Mouse (Mus musculus) MEL (cell line): ENCODE results near the gene Cldn13. TPM values are rescaled to one million over a fixed set of nuclear protein-coding genes. Genes with fewer than 3 reads are reported as not detected.

Experiments
- DNase-seq: peaks from one replicate; pipeline ENCODE4 v3.0.0; 2011; ENCODE audit warnings: low read depth, low spot score
- H3K27ac ChIP-seq: 2 replicates; pipeline ENCODE4 v1.5.1; 2012; ENCODE audit warnings: low read depth, mild to moderate bottlenecking, control low read depth, low read length, moderate library complexity; ENCODE audit not compliant: control insufficient read depth
- H3K27me3 ChIP-seq, 2 experiments: fragments of 150-350 bp in 1 of 2; sonication (generic) in 1 of 2; 2 replicates each; pipeline ENCODE4 v1.6.1; 2012; ENCODE audit warnings: low read length in 2 of 2, mild to moderate bottlenecking in 2 of 2, improper control_type of control experiment in 1 of 2, moderate library complexity in 1 of 2; ENCODE audit not compliant: insufficient read depth in 2 of 2, control insufficient read depth in 1 of 2
- H3K36me3 ChIP-seq, 2 experiments: 2 replicates each; pipeline ENCODE4 v1.6.1; 2012 to 2014; ENCODE audit warnings: low read length in 2 of 2, improper control_type of control experiment in 1 of 2, inconsistent platforms in 1 of 2, mild to moderate bottlenecking in 1 of 2; ENCODE audit not compliant: insufficient read depth in 2 of 2, control insufficient read depth in 1 of 2
- H3K4me1 ChIP-seq, 2 experiments: fragments of 150-350 bp in 1 of 2; sonication (generic) in 1 of 2; 2 replicates each; pipeline ENCODE4 v1.6.1; 2012; ENCODE audit warnings: low read length in 2 of 2, improper control_type of control experiment in 1 of 2, mild to moderate bottlenecking in 1 of 2; ENCODE audit not compliant: insufficient read depth in 2 of 2, control insufficient read depth in 1 of 2
- H3K4me3 ChIP-seq, 2 experiments: fragments of 150-350 bp in 1 of 2; sonication (generic) in 1 of 2; 2 replicates each; pipeline ENCODE4 v1.5.1; 2012; ENCODE audit warnings: low read depth in 2 of 2, low read length in 2 of 2, mild to moderate bottlenecking in 2 of 2, moderate library complexity in 2 of 2, control low read depth in 1 of 2, improper control_type of control experiment in 1 of 2; ENCODE audit not compliant: control insufficient read depth in 1 of 2, insufficient read depth in 1 of 2
- H3K79me2 ChIP-seq: 2 replicates; pipeline ENCODE4 v1.6.1; 2012; ENCODE audit warnings: mild to moderate bottlenecking, low read length, moderate library complexity; ENCODE audit not compliant: control insufficient read depth, poor library complexity, insufficient read depth
- H3K9ac ChIP-seq: 2 replicates; pipeline ENCODE4 v1.6.1; 2012; ENCODE audit warnings: low read depth, mild to moderate bottlenecking, control low read depth, low read length, moderate library complexity; ENCODE audit not compliant: control insufficient read depth, poor library complexity, severe bottlenecking
- H3K9me3 ChIP-seq: fragments of 150-350 bp; sonication (generic); replicated peaks from 2 replicates; pipeline ENCODE4 v1.6.1; 2012; ENCODE audit warnings: mild to moderate bottlenecking, low read length, improper control_type of control experiment, moderate library complexity; ENCODE audit not compliant: insufficient read depth
- BHLHE40 ChIP-seq: IDR thresholded peaks from 2 replicates; pipeline ENCODE4 v1.6.1; 2012; ENCODE audit warnings: low read depth, mild to moderate bottlenecking, inconsistent platforms, low read length, improper control_type of control experiment, borderline replicate concordance
- CHD1 ChIP-seq: IDR thresholded peaks from 2 replicates; pipeline ENCODE4 v1.6.1; 2012; ENCODE audit warnings: low read depth, mild to moderate bottlenecking, inconsistent platforms, low read length, improper control_type of control experiment
- CTCF ChIP-seq, 3 experiments: IDR thresholded peaks in 2 of 3; conservative IDR thresholded peaks in 1 of 3; 2 replicates each; pipeline ENCODE4 v1.5.1; 2011 to 2012; ENCODE audit warnings: low read length in 3 of 3, low read depth in 2 of 3, mild to moderate bottlenecking in 2 of 3, improper control_type of control experiment in 1 of 3, inconsistent platforms in 1 of 3, mixed read lengths in 1 of 3, moderate library complexity in 1 of 3; ENCODE audit not compliant: control insufficient read depth in 1 of 3, insufficient read depth in 1 of 3, poor library complexity in 1 of 3, severe bottlenecking in 1 of 3
- E2F4 ChIP-seq: IDR thresholded peaks from 2 replicates; pipeline ENCODE4 v1.6.1; 2011; ENCODE audit warnings: low read depth, low read length, improper control_type of control experiment, borderline replicate concordance
- EP300 ChIP-seq, 2 experiments: IDR thresholded peaks; 2 replicates each; pipeline ENCODE4 v1.6.1; 2011; ENCODE audit warnings: improper control_type of control experiment in 2 of 2, low read length in 2 of 2, low read depth in 1 of 2, mild to moderate bottlenecking in 1 of 2
- ETS1 ChIP-seq: IDR thresholded peaks from 2 replicates; pipeline ENCODE4 v1.6.1; 2012; ENCODE audit warnings: low read depth, mild to moderate bottlenecking, inconsistent platforms, low read length, improper control_type of control experiment, moderate library complexity
- GATA1 ChIP-seq: IDR thresholded peaks from 2 replicates; pipeline ENCODE4 v1.6.1; 2011; ENCODE audit warnings: low read depth, low read length, improper control_type of control experiment
- HCFC1 ChIP-seq: IDR thresholded peaks from 2 replicates; pipeline ENCODE4 v1.6.1; 2012; ENCODE audit warnings: low read depth, mild to moderate bottlenecking, inconsistent platforms, low read length, improper control_type of control experiment, moderate library complexity
- JUND ChIP-seq: IDR thresholded peaks from 2 replicates; pipeline ENCODE4 v1.6.1; 2011; ENCODE audit warnings: low read depth, mild to moderate bottlenecking, improper control_type of control experiment, low read length
- KAT2A ChIP-seq: conservative IDR thresholded peaks from 2 replicates; pipeline ENCODE4 v1.6.1; 2012; ENCODE audit warnings: low read depth, low read length, improper control_type of control experiment, inconsistent platforms
- MAX ChIP-seq: IDR thresholded peaks from 2 replicates; pipeline ENCODE4 v1.6.1; 2011; ENCODE audit warnings: low read length, improper control_type of control experiment
- MAZ ChIP-seq: IDR thresholded peaks from 2 replicates; pipeline ENCODE4 v1.6.1; 2012; ENCODE audit warnings: low read depth, mild to moderate bottlenecking, inconsistent platforms, low read length, improper control_type of control experiment
- MXI1 ChIP-seq: IDR thresholded peaks from 2 replicates; pipeline ENCODE4 v1.6.1; 2011; ENCODE audit warnings: mild to moderate bottlenecking, low read depth, low read length, improper control_type of control experiment
- MYC ChIP-seq: IDR thresholded peaks from 2 replicates; pipeline ENCODE4 v1.6.1; 2011; ENCODE audit warnings: low read depth, mild to moderate bottlenecking, low read length, improper control_type of control experiment, moderate library complexity
- NELFE ChIP-seq: IDR thresholded peaks from 2 replicates; pipeline ENCODE4 v1.6.1; 2011; ENCODE audit warnings: low read depth, low read length, improper control_type of control experiment
- NRF1 ChIP-seq: IDR thresholded peaks from 2 replicates; pipeline ENCODE4 v1.6.1; 2014; ENCODE audit warnings: low read depth, mild to moderate bottlenecking, inconsistent platforms, low read length, improper control_type of control experiment, moderate library complexity; ENCODE audit not compliant: poor library complexity, insufficient read depth, severe bottlenecking
- POLR2A ChIP-seq, 2 experiments: IDR thresholded peaks; 2 replicates each; pipeline ENCODE4 v1.6.1; 2011 to 2012; ENCODE audit warnings: low read length in 2 of 2, mild to moderate bottlenecking in 2 of 2, control low read depth in 1 of 2, improper control_type of control experiment in 1 of 2, low read depth in 1 of 2, moderate library complexity in 1 of 2; ENCODE audit not compliant: control insufficient read depth in 1 of 2, insufficient read depth in 1 of 2, poor library complexity in 1 of 2
- POLR2AphosphoS2 ChIP-seq: IDR thresholded peaks from 2 replicates; pipeline ENCODE4 v1.6.1; 2011; ENCODE audit warnings: low read length, improper control_type of control experiment
- POLR2AphosphoS5 ChIP-seq: IDR thresholded peaks from 2 replicates; pipeline ENCODE4 v1.6.1; 2012; ENCODE audit warnings: low read depth, borderline replicate concordance, mild to moderate bottlenecking, inconsistent platforms, low read length, moderate library complexity, mixed read lengths
- RAD21 ChIP-seq: IDR thresholded peaks from 2 replicates; pipeline ENCODE4 v1.6.1; 2011; ENCODE audit warnings: mild to moderate bottlenecking, low read depth, low read length, improper control_type of control experiment
- SIN3A ChIP-seq: IDR thresholded peaks from 2 replicates; pipeline ENCODE4 v1.6.1; 2012; ENCODE audit warnings: low read length, improper control_type of control experiment, inconsistent platforms
- SMC3 ChIP-seq: IDR thresholded peaks from 2 replicates; pipeline ENCODE4 v1.6.1; 2011; ENCODE audit warnings: low read depth, low read length, improper control_type of control experiment
- UBTF ChIP-seq: IDR thresholded peaks from 2 replicates; pipeline ENCODE4 v1.6.1; 2012; ENCODE audit warnings: low read depth, mild to moderate bottlenecking, inconsistent platforms, low read length, improper control_type of control experiment, moderate library complexity, borderline replicate concordance; ENCODE audit not compliant: insufficient read depth
- USF1 ChIP-seq: IDR thresholded peaks from 2 replicates; pipeline ENCODE4 v1.6.1; 2014; ENCODE audit warnings: low read depth, mild to moderate bottlenecking, inconsistent platforms, low read length, improper control_type of control experiment, moderate library complexity
- USF2 ChIP-seq, 2 experiments: IDR thresholded peaks; 2 replicates each; pipeline ENCODE4 v1.6.1; 2011 to 2012; ENCODE audit warnings: improper control_type of control experiment in 2 of 2, low read length in 2 of 2, borderline replicate concordance in 1 of 2, inconsistent platforms in 1 of 2, low read depth in 1 of 2, mild to moderate bottlenecking in 1 of 2; ENCODE audit not compliant: insufficient read depth in 1 of 2
- ZC3H11A ChIP-seq: IDR thresholded peaks from 2 replicates; pipeline ENCODE4 v1.6.1; 2012; ENCODE audit warnings: low read depth, mild to moderate bottlenecking, inconsistent platforms, low read length, improper control_type of control experiment
- ZNF384 ChIP-seq: IDR thresholded peaks from 2 replicates; pipeline ENCODE4 v1.6.1; 2012; ENCODE audit warnings: low read depth, mild to moderate bottlenecking, inconsistent platforms, low read length, improper control_type of control experiment
- polyA plus RNA-seq, 2 experiments: library from polyadenylated mRNA; stranded (reverse) in 1 of 2; unstranded in 1 of 2; fragments of >175 nt in 1 of 2; fragments of >200 nt in 1 of 2; gene quantifications; 2 replicates each; pipeline versions ENCODE4 v1.2.1 to v1.2.4; 2012; ENCODE audit warnings: low replicate concordance in 2 of 2, low read depth in 1 of 2; ENCODE audit not compliant: insufficient read length in 2 of 2, insufficient read depth in 1 of 2, missing spikeins in 1 of 2
- total RNA-seq: library from RNA; depleted of rRNA; stranded (reverse); fragments of 300-350 nt; gene quantifications from 2 replicates; pipeline ENCODE4 v1.2.3, GENCODE M21; 2012

Gene Cldn13
- total and polyA plus RNA-seq, 3 experiments, result 5.7 to 13.1 TPM; not detected in 1

GRCm38 (mm10) chr5:134932903-134933276 lies 17.6 kb upstream of the Cldn13 start:
- H3K9ac ChIP-seq, result peak overlapping the region; percentile 64; the same call in 1 of the 2 replicates
- peaks cover 1 to 5% of the 10 kb centered on the region in 2 experiments; a peak in 3 of 4 replicates for H3K27me3 ChIP-seq
- no peaks in the 10 kb centered on the region for H3K79me2 ChIP-seq
- peak overlapping the region; percentile 85 to 98 for H3K4me3 ChIP-seq
- H3K36me3 ChIP-seq, result no peaks in the 10 kb centered on the region
- TF ChIP-seq SMC3 (peak; percentile 55), MYC (peak; percentile 55; the same call in 1 of the 2 replicates), RAD21 (peak; percentile 44), HCFC1 (0 out of 2 replicates have a peak, but pooled peaks have one; percentile 8), ZC3H11A (peak; percentile 30; the same call in 1 of the 2 replicates), CTCF (IDR thresholded peaks at IDR 0.05 in 2 of 3, conservative IDR thresholded peaks at IDR 0.05 in 1 of 3; ENCODE audit: control insufficient read depth in 1 of 3, insufficient read depth in 1 of 3, low read depth in 2 of 3, low read length in 3 of 3, poor library complexity in 1 of 3, severe bottlenecking in 1 of 3) (peak; percentile 29 to 62 (median 59); a peak in 5 of 6 replicates), ZNF384 (0 out of 2 replicates have a peak, but pooled peaks have one; percentile 19), KAT2A (no peak), NELFE (no peak), UBTF (no peak)
- H3K9me3 ChIP-seq, result no peaks in the 10 kb centered on the region
- H3K4me1 ChIP-seq, result peaks cover 0 to 2% of the 10 kb centered on the region in 2 experiments; a peak in 1 of 4 replicates
- DNase-seq, result peak; percentile 82
- H3K27ac ChIP-seq, result no peak overlapping the region

- Histone ChIP-seq H3K27ac (no peak within 1 kb of the TSS), H3K79me2 (no peaks in the 10 kb centered on the region), H3K9me3 (no peaks in the 10 kb centered on the region), H3K27me3 (peaks cover 1 to 5% of the 10 kb centered on the region in 2 experiments; a peak in 3 of 4 replicates), H3K9ac (peak within 1 kb of the TSS; percentile 64), H3K4me3 (peak within 1 kb of the TSS; percentile 85 to 98), H3K4me1 (peaks cover 0 to 2% of the 10 kb centered on the region in 2 experiments; a peak in 1 of 4 replicates), H3K36me3 (no peaks in the 10 kb centered on the region)
- peak; percentile 94 for DNase-seq
- no peak for TF ChIP-seq GATA1
- no peak for TF ChIP-seq UBTF
- no peak for TF ChIP-seq NRF1
- 0 out of 4 replicates have a peak, but pooled peaks of 1 of the 2 experiments have one; percentile 19 for TF ChIP-seq USF2 (IDR thresholded peaks at IDR 0.05; ENCODE audit: borderline replicate concordance in 1 of 2, insufficient read depth in 1 of 2, low read depth in 1 of 2, low read length in 2 of 2)
- TF ChIP-seq USF1, result peak; percentile 81
- TF ChIP-seq JUND, result no peak
- TF ChIP-seq MYC, result no peak
- no peak for TF ChIP-seq CHD1
- TF ChIP-seq CTCF (IDR thresholded peaks at IDR 0.05 in 2 of 3, conservative IDR thresholded peaks at IDR 0.05 in 1 of 3; ENCODE audit: control insufficient read depth in 1 of 3, insufficient read depth in 1 of 3, low read depth in 2 of 3, low read length in 3 of 3, poor library complexity in 1 of 3, severe bottlenecking in 1 of 3), result no peak
- TF ChIP-seq POLR2A (IDR thresholded peaks at IDR 0.05; ENCODE audit: control insufficient read depth in 1 of 2, insufficient read depth in 1 of 2, low read depth in 1 of 2, low read length in 2 of 2, poor library complexity in 1 of 2), result 0 out of 4 replicates have a peak, but pooled peaks of 1 of the 2 experiments have one; percentile 16
- peak; percentile 93 for TF ChIP-seq BHLHE40
- no peak for TF ChIP-seq E2F4
- TF ChIP-seq RAD21, result no peak
- TF ChIP-seq MAX, result peak; percentile 71
- no peak for TF ChIP-seq EP300 (IDR thresholded peaks at IDR 0.05; ENCODE audit: low read depth in 1 of 2, low read length in 2 of 2)
- TF ChIP-seq ETS1, result no peak
- TF ChIP-seq ZC3H11A, result no peak
- TF ChIP-seq POLR2AphosphoS2, result no peak
- peak; percentile 58 for TF ChIP-seq ZNF384
- no peak for TF ChIP-seq MAZ
- TF ChIP-seq SIN3A, result peak; percentile 74
- peak; percentile 22 for TF ChIP-seq HCFC1
- no peak; the same call in 1 of the 2 replicates for TF ChIP-seq MXI1
- TF ChIP-seq POLR2AphosphoS5, result no peak
Measured at GRCm38 (mm10) chr5:134932179-134932902, 17.0 kb upstream of the Cldn13 start, which contains the start of gene Mettl27. TSS of gene Mettl27 (plus strand) at chr5:134932368.
